Mouse (Mus musculus) subcutaneous adipose tissue, adult 2 months (tissue): ENCODE results near the gene Colgalt1. TPM values are rescaled to one million over a fixed set of nuclear protein-coding genes. Genes with fewer than 3 reads are reported as not detected.

ENCODE experiments used
- polyA plus RNA-seq: library from polyadenylated mRNA; depleted of rRNA; stranded (reverse); fragments of >200 nt; gene quantifications from 2 replicates; pipeline ENCODE4 v1.2.3, GENCODE M21; 2012; ENCODE audit warnings: low replicate concordance; rRNA removed

The Colgalt1 gene
- polyA plus RNA-seq: 132 and 266 TPM in 2 replicates

DNA sequence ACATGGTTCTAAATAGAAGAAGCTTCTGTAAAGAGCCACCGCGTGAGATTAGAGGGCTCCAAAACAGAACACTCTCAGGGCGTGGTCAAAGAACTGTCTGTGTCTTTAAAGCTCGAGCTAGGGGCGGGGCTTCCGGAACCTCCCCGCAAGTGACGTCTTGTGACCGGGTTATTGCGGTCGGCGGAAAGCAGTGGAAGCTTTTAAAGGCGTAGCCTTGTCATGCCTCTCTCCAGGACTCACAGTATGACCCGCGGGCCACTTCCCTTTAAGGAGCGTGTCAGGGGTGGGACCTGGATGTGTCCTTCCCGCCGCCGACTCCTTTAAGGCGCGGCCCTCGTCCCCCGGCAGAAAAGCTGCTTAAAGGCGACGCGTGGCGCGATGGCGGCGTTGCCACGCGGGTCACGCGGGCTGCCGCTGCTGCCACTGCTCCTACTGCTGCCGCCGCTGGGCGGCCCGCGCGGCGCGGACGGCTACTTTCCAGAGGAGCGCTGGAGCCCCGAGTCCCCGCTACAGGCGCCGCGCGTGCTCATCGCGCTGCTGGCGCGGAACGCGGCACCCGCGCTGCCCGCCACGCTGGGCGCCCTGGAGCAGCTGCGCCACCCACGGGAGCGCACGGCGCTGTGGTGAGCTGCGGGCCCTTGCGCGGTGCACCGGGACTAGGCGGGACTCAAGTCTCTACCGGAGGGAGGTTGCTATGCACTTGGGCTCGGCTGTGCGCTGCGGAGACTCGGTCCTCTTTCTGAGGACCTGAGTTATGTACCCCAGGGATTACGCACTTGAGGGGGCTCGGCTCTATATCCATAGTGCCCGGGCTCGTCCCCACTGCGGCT lies at the start of gene Colgalt1:
Gene Colgalt1, plus strand, starts transcription at position 177 of the 830 bp plus-strand sequence.

DNA sequence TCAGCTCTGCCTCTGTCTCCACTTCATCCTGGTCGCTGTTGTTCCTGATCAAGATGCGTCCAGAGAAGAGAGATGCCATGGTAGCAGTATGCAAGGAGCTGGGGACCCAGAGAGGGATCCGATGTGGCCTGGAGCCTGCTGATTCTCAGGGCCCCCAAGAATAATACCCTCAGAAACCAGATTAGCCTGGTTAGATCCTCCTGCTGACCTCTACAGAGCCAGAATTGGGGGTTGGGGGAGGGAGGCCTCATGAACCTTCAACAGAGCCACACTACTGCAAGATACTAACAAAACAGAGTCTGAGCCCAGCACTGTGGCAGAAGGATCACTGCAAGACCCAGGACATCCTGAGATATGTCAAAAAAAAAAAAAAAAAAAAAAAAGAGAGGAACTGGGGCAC lies 44.3 kb upstream of the Colgalt1 start, which contains the start of gene Nxnl1:
Gene Nxnl1, minus strand, starts transcription at position 101 of the 400 bp plus-strand sequence.

DNA sequence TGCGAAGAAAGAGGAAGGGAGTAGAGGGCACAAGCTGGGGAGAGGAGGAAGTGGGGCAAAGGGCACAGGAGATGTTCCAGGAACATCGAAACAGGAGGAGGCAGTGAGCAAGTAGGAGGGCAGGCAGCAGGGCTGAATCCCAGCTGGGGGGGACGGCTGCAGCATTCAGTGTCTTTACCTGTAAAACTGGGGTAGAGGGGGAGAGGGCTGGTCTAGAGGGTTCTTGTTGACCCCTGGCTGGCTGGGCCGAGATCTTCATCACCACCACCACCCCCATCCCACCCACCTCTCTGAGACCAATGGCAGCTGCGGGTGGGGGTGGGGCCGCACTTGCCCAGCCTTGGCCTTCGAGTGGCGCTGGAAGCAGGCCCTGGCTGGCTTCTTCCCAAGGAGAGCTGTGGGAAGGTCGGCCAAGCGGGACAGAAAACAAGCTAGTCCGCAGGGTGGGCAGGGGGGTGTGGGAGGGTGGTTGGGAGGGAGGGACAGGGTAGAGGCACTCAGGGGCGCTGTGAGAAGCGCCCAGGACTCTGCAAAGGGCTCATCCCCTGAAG lies 42.3 kb upstream of the Colgalt1 start, which contains the start of gene Slc27a1:
Gene Slc27a1, plus strand, starts transcription at position 496 of the 551 bp plus-strand sequence.

DNA sequence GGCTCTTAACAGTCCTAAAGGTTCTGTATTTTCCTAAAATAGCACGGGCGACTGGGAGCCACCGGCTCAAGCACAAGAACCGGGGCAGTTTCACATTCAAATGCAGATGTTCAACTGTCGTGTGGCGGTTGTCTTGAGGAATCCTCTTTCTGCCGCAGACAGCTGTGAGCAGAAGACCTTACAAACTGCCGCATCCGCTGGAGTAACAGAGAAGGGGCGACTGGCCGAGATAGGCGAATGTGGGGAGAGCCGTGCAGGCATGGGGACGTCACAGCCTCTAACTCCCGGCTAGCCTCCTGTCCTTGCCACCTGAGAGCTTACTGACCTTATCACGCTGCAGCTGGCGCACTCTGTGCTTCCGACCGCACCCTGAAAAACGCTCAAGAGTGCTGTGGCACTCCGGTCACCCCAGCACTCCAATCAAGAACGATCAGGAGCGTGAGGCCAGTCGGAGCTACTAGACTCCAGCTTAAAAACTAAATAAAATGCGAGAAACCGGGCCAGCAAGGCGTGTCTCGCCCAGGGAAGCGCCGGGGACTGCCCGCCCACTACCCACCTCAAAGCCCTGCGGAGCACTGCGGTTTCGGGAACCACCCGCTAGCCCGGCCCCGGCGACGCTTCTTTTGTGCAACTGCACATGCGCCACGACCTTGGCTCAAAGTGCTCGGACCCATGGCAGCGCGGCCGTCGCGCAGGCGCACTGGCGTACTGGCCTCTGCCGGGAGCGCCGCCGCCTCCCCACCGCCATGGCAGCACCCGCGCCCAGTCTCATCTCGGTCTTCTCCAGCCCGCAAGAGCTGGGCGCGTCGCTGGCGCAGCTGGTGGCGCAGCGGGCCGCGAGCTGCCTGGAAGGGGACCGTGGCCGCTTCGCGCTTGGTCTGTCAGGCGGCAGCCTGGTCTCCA lies 19.1 kb upstream of the Colgalt1 start, which contains the start of gene Pgls:
Gene Pgls, plus strand, starts transcription at position 706 of the 903 bp plus-strand sequence.

DNA sequence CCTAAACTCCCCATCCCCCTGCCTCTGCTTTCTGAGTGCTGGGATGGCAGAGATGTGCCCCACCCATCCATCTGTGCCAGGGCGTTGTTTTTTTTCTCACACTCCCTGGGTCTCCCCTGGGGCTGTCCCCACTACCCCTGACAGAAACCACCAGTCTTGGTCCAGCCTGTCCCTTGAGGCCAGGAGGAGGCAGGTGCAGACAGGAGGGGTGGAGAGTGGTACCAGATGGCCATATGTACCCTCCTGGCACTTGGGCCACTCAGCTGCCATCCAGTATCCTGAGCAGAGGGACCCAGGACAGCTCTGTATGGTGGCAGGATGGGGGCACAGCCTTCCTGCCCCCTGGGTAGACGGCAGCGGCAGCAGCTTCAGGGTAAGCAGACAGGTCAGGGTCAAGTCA lies 13.3 kb upstream of the Colgalt1 start, which contains the start of gene Fam129c:
Gene Fam129c, plus strand, starts transcription at position 198 of the 400 bp plus-strand sequence.

DNA sequence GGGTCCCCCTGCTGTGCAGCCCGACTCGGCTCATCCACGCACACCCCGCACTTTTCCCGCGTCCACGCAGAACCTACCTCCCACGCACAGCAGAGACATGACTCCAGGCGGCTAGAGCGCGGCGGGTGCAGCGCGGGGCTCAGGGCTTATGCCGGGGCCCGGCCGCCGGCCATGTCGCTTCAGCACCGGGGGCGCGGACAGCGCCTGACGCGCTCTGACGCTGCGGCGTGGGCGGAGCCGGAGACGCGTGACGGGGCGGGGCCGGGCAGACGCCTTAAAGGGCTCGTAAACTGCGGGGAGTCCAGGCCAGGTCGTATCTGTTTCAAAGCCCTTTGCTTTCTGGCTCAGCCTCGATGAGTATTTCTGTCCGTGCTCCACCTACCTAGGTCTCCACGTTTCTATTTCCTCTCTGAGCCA lies 60.8 kb downstream of the Colgalt1 start, which contains the start of gene Unc13a:
Gene Unc13a, minus strand, starts transcription at position 209 of the 417 bp plus-strand sequence.

Other genes with a start within 250 kb of the Colgalt1 start
- 105 and 142 TPM in 2 replicates for gene Use1, start 244.2 kb upstream of the Colgalt1 start, polyA plus RNA-seq
- gene Ocel1, start 239.7 kb upstream of the Colgalt1 start, polyA plus RNA-seq: 11.9 and 19.6 TPM in 2 replicates
- gene Nr2f6, start 229.0 kb upstream of the Colgalt1 start, polyA plus RNA-seq: 68.1 and 206 TPM in 2 replicates
- 56.1 and 192 TPM in 2 replicates for gene Ushbp1, start 215.2 kb upstream of the Colgalt1 start, polyA plus RNA-seq
- 106 and 146 TPM in 2 replicates for gene Babam1, start 214.1 kb upstream of the Colgalt1 start, polyA plus RNA-seq
- 0.79 and 10.8 TPM in 2 replicates for gene Ankle1, start 205.0 kb upstream of the Colgalt1 start, polyA plus RNA-seq
- gene Abhd8, start 147.3 kb upstream of the Colgalt1 start, polyA plus RNA-seq: 14.1 and 59.1 TPM in 2 replicates
- 81.9 and 83.9 TPM in 2 replicates for gene Mrpl34, start 146.0 kb upstream of the Colgalt1 start, polyA plus RNA-seq
- 93.2 and 103 TPM in 2 replicates for gene Dda1, start 141.8 kb upstream of the Colgalt1 start, polyA plus RNA-seq
- 28.7 and 33.8 TPM in 2 replicates for gene Ano8, start 125.0 kb upstream of the Colgalt1 start, polyA plus RNA-seq
- 22.1 and 42.5 TPM in 2 replicates for gene Gtpbp3, start 122.9 kb upstream of the Colgalt1 start, polyA plus RNA-seq
- 129 and 167 TPM in 2 replicates for gene Plvap, start 99.2 kb upstream of the Colgalt1 start, polyA plus RNA-seq
- gene Ccdc194, start 85.3 kb upstream of the Colgalt1 start, polyA plus RNA-seq: 0.40 and 0.95 TPM in 2 replicates
- gene Bst2, start 73.5 kb upstream of the Colgalt1 start, polyA plus RNA-seq: 275 and 658 TPM in 2 replicates
- gene Mvb12a, start 68.1 kb upstream of the Colgalt1 start, polyA plus RNA-seq: 76.0 and 183 TPM in 2 replicates
- 0.99 and 11.3 TPM in 2 replicates for gene Tmem221, start 52.1 kb upstream of the Colgalt1 start, polyA plus RNA-seq
- gene Nxnl1, start 44.4 kb upstream of the Colgalt1 start, polyA plus RNA-seq: 0.68 and 2.1 TPM in 2 replicates
- gene Slc27a1, start 42.1 kb upstream of the Colgalt1 start, polyA plus RNA-seq: 501 and 576 TPM in 2 replicates
- gene Pgls, start 18.8 kb upstream of the Colgalt1 start, polyA plus RNA-seq: 133 and 189 TPM in 2 replicates
- gene Fam129c, start 13.3 kb upstream of the Colgalt1 start, polyA plus RNA-seq: 5.0 and 6.6 TPM in 2 replicates
- gene Unc13a, start 60.8 kb downstream of the Colgalt1 start, polyA plus RNA-seq: 1.6 and 2.8 TPM in 2 replicates
- gene Jak3, start 65.3 kb downstream of the Colgalt1 start, polyA plus RNA-seq: 29.8 and 48.5 TPM in 2 replicates
- 18.3 and 29.4 TPM in 2 replicates for gene Insl3, start 78.2 kb downstream of the Colgalt1 start, polyA plus RNA-seq
- gene B3gnt3, start 90.8 kb downstream of the Colgalt1 start, polyA plus RNA-seq: 14.0 and 18.7 TPM in 2 replicates
- 2.7 and 10.3 TPM in 2 replicates for gene Fcho1, start 114.7 kb downstream of the Colgalt1 start, polyA plus RNA-seq